Mouse (Mus musculus) gastrocnemius, adult 8-10 months (tissue): Measurements from ENCODE around the gene Astn2. TPM values are rescaled to one million over a fixed set of nuclear protein-coding genes. Genes with fewer than 3 reads are reported as not detected.
A peak's percentile ranks its signal among the peaks of the same experiment; 100 is the strongest.

Source experiments
- DNase-seq, 2 experiments: peaks; one replicate each; pipeline ENCODE4 v3.0.0; 2022; ENCODE audit warnings: low spot score in 2 of 2
- total RNA-seq, 4 experiments: library from RNA; stranded (reverse); gene quantifications; 2 replicates each; pipeline ENCODE4 v1.2.4; 2022

Gene Astn2
- under 1 TPM; 0.64 to 0.82 (median 0.74) TPM for total RNA-seq

DNA sequence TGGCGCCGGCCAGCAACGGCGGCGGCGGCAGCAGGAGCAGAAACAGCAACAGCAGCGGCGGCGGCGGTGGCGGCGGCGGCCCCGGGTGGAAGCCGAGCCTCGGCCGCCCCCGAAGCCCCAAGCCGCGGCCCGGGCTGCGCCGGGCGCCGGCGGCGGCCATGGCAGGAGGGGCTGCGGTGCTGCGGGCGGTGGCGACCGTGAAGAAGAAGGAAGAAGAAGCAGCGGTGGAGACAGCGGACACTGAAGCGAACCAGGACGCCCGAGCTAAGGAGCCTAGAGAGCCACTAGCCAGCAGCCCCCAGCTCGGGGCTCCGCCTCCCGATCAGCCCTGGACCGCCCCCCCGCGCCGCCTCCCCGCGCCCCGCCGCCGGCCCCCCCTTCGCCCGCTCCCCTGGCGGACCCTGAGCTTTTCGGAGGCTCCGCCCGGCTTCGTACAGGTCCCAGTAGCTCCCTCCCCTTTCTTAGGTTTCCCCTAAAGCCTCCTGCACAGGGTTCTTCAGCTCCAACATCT, at the start of gene Astn2:
Gene Astn2, minus strand, starts transcription at position 411 of the 511 bp plus-strand sequence.
- DNase-seq, result no peak

DNA sequence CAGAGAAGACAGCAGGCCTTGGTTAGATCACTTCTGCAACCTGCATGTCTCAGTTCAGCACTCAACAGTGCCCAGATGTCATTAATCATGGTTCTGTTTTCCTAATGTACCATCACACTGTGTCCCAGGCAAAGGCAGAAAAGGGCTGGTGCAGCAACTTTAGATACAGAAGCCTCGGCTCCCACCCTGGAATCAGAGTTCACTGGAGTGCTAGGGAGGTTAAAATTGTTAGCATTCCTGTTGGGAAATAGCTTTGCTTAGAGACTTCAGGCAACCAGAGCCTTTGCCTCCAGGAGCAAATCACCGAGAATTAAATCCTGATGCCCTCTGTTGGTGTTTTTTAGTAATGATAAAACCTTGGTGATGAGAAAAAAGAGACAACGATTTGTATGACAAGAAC, 45.7 kb upstream of the Astn2 start:
- no peak for DNase-seq

- DNase-seq, result no peak
These were observed 26.8 kb upstream of the Astn2 start for GRCm38 (mm10) chr4:66431256-66431655.

- peak; percentile 15 to 49 for DNase-seq
These were observed 21.4 kb upstream of the Astn2 start for GRCm38 (mm10) chr4:66425804-66426203.

GRCm38 (mm10) chr4:66414778-66415177, 10.4 kb upstream of the Astn2 start:
- no peak for DNase-seq

DNA sequence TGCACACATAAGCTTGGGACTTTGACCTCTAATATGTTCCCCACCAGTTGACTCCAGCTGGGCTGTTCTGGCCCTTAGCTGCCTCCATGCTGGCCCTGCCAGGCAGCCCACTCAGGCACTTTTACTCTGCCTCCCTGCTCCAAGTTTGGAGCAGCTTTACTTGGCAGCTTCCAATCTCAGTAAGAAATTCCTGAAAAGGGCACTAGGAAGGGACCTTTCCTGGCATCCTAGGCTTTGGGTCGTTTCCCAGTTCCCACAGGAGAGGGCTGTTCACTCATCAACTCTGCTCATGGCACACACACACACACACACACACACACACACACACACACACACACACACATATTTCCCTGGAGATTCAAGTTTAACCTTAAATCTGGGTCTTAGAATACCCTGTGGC, 675 bp upstream of the Astn2 start:
- no peak for DNase-seq

DNA sequence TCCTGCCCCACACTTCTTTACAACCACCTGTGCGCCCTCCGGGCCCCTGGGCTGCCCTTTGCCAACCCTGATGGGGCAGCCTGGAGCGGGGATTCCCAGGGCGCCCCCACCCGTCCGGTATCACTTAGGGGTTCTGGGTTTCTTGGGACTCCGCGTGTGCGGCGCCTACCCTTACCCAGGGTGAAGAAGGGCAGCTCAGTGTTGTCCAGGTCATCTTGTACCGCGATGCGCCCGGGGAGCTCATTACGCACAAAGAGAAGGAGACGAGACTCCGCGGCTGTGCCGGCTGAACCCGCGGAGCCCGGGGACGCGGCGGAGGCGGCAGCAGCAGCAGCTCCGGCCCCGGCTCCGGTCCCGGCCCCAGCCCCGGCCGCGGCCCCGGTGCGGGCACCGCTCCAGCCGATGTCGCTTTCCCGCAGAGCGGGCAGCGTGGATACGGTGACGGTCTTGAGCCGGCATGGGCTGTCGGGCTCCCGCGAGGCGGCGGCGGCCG, 657 bp downstream of the Astn2 start:
- no peak for DNase-seq

GRCm38 (mm10) chr4:66403116-66403707, 1.2 kb downstream of the Astn2 start:
- DNase-seq, result no peak

DNA sequence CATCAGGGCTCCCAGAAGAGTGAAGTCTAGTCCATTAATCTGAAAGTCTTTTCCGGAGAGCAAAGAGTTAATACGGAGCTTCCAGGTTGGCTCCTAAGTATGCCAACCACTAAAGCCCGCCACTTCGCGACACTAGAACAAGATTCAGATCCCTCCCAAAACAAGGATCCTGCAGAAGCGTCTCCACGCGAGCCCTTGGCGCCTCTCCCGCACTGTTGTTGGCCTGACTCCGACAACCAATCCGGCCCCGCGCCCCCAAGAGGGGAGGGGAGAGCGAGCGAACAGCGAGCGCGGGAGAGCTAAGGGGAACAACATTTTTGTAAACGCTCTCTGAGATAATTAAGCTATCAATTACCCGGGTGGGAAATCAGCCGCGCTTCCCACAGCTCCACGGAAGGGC, 1.8 kb downstream of the Astn2 start:
- peak in 1 of 2 experiments; percentile 4 for DNase-seq

- no peak for DNase-seq
These were observed 3.2 kb downstream of the Astn2 start for GRCm38 (mm10) chr4:66401186-66401681.

DNA sequence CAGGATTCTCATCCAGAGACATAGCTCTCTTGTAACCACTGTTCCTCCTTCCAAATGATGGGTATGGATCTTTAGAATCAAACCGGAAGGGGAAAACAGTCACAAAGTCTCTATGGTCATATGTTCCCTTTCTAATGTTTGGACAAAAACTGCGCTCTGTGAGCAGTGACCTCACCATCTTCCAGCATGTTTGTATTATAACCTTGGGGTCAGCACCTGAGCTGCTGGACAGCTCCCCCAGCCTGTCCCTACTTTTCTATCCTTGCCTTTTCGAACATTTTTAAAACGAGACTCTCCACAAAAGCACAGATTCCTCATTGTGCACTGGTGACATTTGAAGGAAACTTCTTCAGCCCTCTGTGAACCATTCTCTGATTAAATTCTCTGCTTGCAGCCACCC, 5.3 kb downstream of the Astn2 start:
- DNase-seq, result no peak

- DNase-seq, result no peak
These were observed 7.2 kb downstream of the Astn2 start for GRCm38 (mm10) chr4:66397216-66397615.

GRCm38 (mm10) chr4:66393294-66393693, 11.1 kb downstream of the Astn2 start:
- no peak for DNase-seq

DNA sequence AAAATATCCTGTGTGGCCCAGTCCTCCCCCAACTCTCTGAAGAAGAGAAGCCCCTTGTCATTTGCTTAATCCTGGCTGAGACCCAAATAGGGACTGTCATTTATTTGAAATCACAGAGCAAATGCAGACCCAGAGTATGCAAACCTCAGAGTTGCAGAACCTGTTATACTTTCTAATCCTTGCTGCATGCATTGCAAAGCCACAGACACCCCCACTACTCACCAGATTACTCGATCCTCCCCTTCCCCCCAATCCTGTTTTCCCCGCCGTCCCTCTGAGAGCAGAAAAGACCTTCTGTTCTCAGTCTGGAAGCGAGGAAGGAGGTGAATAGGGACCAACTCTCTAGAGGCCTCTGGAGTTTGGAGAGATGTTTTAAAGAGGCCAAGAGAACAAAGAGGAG, 13.9 kb downstream of the Astn2 start:
- DNase-seq, result no peak

DNA sequence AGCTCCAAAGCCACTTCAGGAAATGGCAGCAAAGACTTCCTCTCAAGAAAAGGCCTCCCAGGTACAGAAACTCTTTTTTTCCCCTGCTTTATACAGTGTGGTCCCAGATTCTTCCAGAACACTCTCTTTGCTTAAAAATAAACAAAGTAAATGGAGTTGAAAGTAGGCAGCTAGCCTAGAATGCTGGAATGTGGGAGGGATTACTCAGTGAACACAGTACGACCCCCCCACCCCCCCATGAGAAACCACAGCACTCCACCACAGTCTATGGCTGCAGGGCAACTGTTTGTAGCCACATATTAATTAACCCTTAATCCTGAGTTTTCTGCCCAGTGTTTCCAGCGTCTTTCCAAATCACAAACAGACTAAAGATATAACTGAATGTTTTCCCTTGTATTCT, 25.8 kb downstream of the Astn2 start:
- DNase-seq, result no peak

DNA sequence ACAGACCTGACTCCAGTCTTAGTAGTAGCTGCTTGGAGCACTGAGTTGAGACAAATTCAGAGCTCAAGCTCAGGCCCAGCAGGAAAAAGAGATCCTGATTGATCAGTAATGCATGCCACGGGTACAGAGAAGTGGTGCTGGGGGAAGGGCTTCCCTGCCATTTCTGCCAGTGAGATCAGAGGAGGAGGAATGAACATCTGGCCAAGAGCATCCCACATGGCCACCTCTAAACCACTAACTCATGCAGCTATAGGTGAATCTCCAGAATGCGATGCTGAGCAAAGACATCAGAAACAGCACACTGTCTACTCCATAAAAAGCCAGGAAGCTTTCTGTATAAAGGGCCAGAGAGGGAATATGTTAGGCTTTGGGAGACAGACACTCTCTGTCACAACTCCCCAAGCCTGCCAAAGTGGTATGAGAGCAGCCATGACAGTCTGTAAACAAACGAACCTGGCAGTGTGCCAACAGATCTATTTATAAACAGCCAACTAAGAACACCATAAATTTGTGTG, 33.8 kb downstream of the Astn2 start:
- no peak for DNase-seq

DNA sequence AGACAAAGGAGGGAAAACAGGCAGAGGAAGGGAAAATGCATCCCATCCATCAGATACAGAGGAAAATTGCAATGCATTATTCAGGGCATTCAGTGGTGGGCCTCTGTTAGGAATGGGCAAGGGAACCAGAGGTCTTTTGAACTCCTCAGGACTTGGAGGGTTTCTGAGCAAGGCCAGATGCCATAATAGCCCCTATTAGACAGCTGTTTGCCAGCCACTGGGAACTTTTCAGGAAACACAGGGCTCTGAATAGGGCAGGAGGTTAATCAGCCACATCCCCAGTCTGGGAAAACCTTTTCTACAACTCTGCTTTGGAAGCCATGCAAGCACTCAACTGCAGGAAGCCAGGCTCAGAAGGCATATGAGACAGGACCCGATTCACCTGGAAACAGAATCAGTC, 38.9 kb downstream of the Astn2 start:
- no peak for DNase-seq

DNA sequence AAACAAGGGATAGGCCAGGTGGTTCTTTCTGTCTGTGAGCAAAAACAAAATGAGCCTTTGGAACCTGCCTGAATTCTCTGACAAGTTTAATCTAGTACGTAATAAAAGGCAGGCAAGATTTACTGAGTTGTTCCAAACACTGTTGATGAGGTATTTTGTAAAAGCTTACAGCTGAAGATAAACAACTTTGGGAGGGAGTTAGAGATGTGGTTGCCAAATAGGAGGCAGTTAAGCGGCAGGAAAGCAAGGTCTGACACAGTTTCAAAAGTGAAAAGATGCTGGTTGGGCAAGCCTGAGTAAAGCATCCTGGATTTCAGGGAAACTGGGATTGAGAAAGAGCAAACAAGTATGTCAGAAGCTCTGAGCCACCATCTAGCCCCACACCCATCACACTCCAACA, 59.8 kb downstream of the Astn2 start:
- DNase-seq, result no peak

DNA sequence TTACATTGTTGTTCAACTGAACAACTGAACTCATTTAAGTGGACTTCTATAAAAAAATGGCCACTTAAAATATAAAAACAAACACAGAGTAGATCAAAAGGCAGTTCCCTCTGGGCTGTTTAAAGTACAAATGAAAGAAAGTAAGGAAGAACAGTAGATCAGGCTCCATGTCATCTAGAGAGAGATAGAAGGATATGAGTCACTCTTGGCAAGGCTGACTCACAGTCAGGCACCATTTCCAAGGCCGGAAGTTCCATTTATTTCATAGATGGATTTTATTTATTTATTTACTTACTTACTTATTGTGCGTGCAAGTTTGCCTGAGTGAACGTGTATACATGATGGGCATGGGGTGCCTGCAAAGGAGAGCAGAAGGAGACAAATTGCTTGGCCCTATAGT, 67.0 kb downstream of the Astn2 start:
- no peak for DNase-seq

- no peak for DNase-seq
These were observed 73.7 kb downstream of the Astn2 start for GRCm38 (mm10) chr4:66330600-66331285.

DNA sequence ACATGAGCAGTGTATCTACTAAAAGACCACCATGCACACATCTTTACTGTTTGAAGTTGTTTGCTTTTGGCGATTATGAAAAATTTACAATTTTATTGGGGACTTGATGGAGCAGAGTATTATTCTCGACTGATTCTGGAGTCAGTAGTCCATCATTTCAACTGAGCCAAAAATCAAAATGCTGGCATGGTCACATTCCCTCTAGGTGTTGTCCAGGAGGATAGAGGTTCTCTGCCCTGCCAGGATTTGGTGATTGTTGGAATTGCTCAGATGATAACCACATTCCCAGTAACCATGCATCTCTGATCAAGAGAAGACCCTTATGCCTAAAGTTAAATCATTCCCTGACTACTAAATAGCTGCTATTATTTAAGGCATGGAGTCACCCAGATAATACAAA, 83.4 kb downstream of the Astn2 start:
- no peak for DNase-seq

DNA sequence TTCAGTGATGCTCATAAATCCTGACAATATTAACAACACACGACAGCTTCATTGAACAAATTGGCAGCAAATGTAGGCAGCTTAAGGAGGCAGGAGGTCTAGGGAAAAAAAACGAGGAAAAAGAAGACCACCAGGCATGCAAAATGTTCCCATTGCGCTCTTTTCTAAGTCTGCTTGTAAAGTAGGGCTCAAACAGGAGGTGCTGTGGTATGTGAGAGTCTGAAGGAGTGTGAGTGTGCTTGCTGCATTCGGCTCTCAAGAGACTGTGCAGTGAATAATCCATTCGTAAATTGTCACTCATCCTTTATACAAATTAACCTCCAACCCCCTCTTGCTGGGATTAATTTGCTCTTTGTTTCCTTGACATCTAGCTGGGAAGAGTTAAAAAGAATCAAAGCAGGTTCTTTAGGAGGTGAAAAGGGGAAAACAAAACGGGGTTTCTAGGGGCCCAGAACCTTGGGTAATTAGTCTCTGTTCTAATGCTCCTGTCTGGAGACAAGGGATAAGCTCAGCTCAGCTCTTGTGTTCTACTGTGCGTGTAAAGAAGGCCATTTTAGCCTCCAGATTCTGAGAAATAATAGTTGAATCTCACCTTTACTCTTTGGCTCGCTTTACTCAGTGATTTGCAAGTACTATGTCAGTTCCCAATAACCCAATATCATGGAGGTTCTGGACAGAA, 89.5 kb downstream of the Astn2 start:
- no peak for DNase-seq
